Mouse (Mus musculus) small intestine, adult 2 months (tissue): Measurements from ENCODE around the gene Ankef1. TPM values are rescaled to one million over a fixed set of nuclear protein-coding genes. Genes with fewer than 3 reads are reported as not detected.

Experiments used
- H3K27ac ChIP-seq: fragments of 200-500 bp; 2 replicates; pipeline ENCODE4 v1.5.1; 2012; ENCODE audit warnings: low read depth, low read length, control low read depth, inconsistent platforms; ENCODE audit not compliant: insufficient read depth
- H3K27me3 ChIP-seq: fragments of 200-500 bp; 2 replicates; pipeline ENCODE4 v1.6.1; 2012; ENCODE audit warnings: mild to moderate bottlenecking, moderate library complexity, low read length, inconsistent platforms; ENCODE audit not compliant: control insufficient read depth, insufficient read depth
- H3K36me3 ChIP-seq: fragments of 200-500 bp; 2 replicates; pipeline ENCODE4 v1.6.1; 2012; ENCODE audit warnings: mild to moderate bottlenecking, low read length, control low read depth, inconsistent platforms; ENCODE audit not compliant: control insufficient read depth, insufficient read depth
- H3K4me1 ChIP-seq: fragments of 200-500 bp; 2 replicates; pipeline ENCODE4 v1.6.1; 2012; ENCODE audit warnings: low read length, inconsistent platforms, mixed read lengths; ENCODE audit not compliant: control insufficient read depth, insufficient read depth, insufficient read length
- H3K4me3 ChIP-seq: fragments of 200-500 bp; 2 replicates; pipeline ENCODE4 v1.5.1; 2012; ENCODE audit warnings: low read depth, mild to moderate bottlenecking, control low read depth, inconsistent platforms, low read length, moderate library complexity
- CTCF ChIP-seq: fragments of 200-500 bp; IDR thresholded peaks from 2 replicates; pipeline ENCODE4 v1.5.1; 2012; ENCODE audit warnings: low read depth, mild to moderate bottlenecking, control low read depth, inconsistent platforms, low read length, moderate library complexity, mixed read lengths; ENCODE audit not compliant: insufficient replicate concordance, insufficient read length; ENCODE audit errors: extremely low read depth
- POLR2A ChIP-seq: fragments of 200-500 bp; IDR thresholded peaks from 2 replicates; pipeline ENCODE4 v1.6.1; 2012; ENCODE audit warnings: low read depth, mild to moderate bottlenecking, control low read depth, inconsistent platforms, low read length, moderate library complexity
- WGBS: fragments of 180-500 bp; shearing (Covaris S2); methylation state at CpG from one replicate; pipeline ENCODE4 v1.1.7; 2018; 5-methylcytosine and 5-hydroxymethylcytosine counted together
- polyA plus RNA-seq: library from polyadenylated mRNA; depleted of rRNA; stranded (reverse); fragments of >200 nt; gene quantifications from 2 replicates; pipeline ENCODE4 v1.2.3, GENCODE M21; 2012

Ankef1 gene
- polyA plus RNA-seq, 1 experiment = not detected

- 82% methylated on average over 2 of the region's 2 CpGs for WGBS
- no peaks in the 10 kb centered on the region for H3K36me3 ChIP-seq
- no peaks in the 10 kb centered on the region for H3K27me3 ChIP-seq
- TF ChIP-seq POLR2A (no peak), CTCF (no peak)
- no peak overlapping the region for H3K27ac ChIP-seq
- H3K4me1 ChIP-seq = no peaks in the 10 kb centered on the region
- no peak overlapping the region for H3K4me3 ChIP-seq
These were observed 13.8 kb downstream of the Ankef1 start for GRCm38 (mm10) chr2:136515501-136515900.

DNA sequence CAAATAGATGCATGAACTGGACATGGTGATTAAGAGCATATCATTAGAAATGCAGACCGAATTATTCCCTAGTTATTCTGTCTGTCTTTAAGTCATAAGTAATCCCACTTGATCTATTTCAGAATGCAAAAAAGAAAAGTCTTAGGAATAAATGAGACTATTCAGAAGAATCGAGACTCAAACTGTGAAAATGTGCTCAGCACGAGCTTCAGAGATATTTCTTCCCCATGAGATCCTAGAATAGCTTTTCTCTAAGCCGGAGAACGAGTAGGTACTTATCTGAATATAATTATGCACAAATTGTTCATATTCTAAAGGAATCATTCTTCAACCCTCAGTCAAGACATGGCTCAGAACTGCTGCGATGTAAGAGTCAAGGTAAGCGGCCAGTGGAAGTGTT lies 27.2 kb downstream of the Ankef1 start:
- no peak overlapping the region for H3K27ac ChIP-seq
- TF ChIP-seq CTCF = no peak
- no peak for TF ChIP-seq POLR2A
- no peaks in the 10 kb centered on the region for H3K36me3 ChIP-seq
- no peaks in the 10 kb centered on the region for H3K27me3 ChIP-seq
- WGBS = 86% methylated on average over 7 of the region's 7 CpGs
- no peak overlapping the region for H3K4me3 ChIP-seq
- no peaks in the 10 kb centered on the region for H3K4me1 ChIP-seq

GRCm38 (mm10) chr2:136532033-136532432 lies 30.3 kb downstream of the Ankef1 start:
- Histone ChIP-seq H3K4me1 (no peaks in the 10 kb centered on the region), H3K36me3 (no peaks in the 10 kb centered on the region), H3K27me3 (no peaks in the 10 kb centered on the region), H3K27ac (no peak overlapping the region), H3K4me3 (peak overlapping the region; percentile 61)
- WGBS = 1% methylated on average over 23 of the region's 23 CpGs
- TF ChIP-seq POLR2A (no peak), CTCF (no peak)

DNA sequence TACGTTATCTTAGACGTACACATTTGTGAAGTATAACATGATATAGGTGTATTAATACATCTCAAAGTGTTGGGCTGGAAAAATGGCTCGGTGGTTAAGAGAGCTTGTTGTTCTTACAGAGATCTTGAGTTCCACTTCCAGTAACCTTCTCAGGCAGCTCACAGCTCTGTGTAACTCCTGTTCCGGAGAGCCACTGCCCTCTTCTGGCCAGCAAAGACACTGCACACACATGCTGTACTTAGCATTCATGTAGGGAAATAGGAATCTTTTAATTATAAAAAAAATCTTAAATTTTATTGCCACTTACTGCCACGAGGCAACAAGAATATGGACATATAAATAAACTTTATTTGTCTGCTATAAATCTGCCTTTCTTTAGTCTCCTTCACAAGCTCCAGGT lies 56.3 kb downstream of the Ankef1 start:
- no peaks in the 10 kb centered on the region for H3K36me3 ChIP-seq
- no peak overlapping the region for H3K4me3 ChIP-seq
- no peaks in the 10 kb centered on the region for H3K4me1 ChIP-seq
- TF ChIP-seq CTCF = peak; percentile 24; the same call in 1 of the 2 replicates
- TF ChIP-seq POLR2A = no peak
- no peaks in the 10 kb centered on the region; the same call in 1 of the 2 replicates for H3K27me3 ChIP-seq
- whole genome bisulfite sequencing = 71% methylated on average over 5 of the region's 5 CpGs
- H3K27ac ChIP-seq = no peak overlapping the region

DNA sequence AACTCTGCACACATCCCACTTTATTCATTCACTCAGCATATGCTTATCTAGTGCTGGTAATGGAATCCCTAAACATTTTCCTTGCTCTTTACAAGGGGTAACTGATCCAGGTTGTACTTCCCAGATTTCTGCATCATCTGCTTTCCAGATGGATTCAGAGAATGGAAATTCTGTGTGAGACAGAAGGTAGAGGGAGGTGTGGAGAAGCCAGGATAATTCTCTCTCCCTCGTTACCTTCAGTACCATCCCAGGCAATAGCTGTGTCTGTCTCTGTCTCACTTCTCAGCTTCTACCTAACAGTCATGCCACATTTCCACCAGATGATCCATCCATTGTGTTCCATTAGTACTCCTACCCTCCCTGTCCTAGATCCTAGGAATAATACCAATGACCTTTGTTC lies 60.6 kb downstream of the Ankef1 start:
- H3K36me3 ChIP-seq = no peaks in the 10 kb centered on the region
- no peaks in the 10 kb centered on the region for H3K4me1 ChIP-seq
- WGBS = 86% methylated on average over 1 of the region's 1 CpGs
- TF ChIP-seq POLR2A (no peak), CTCF (no peak)
- H3K27me3 ChIP-seq = no peaks in the 10 kb centered on the region
- no peak overlapping the region for H3K27ac ChIP-seq
- H3K4me3 ChIP-seq = no peak overlapping the region

GRCm38 (mm10) chr2:136570856-136571255 lies 69.1 kb downstream of the Ankef1 start:
- TF ChIP-seq CTCF = no peak
- no peak for TF ChIP-seq POLR2A
- no peaks in the 10 kb centered on the region for H3K4me1 ChIP-seq
- WGBS = 54% methylated on average over 2 of the region's 2 CpGs
- H3K27ac ChIP-seq = no peak overlapping the region
- H3K36me3 ChIP-seq = no peaks in the 10 kb centered on the region
- H3K4me3 ChIP-seq = no peak overlapping the region
- H3K27me3 ChIP-seq = no peaks in the 10 kb centered on the region

DNA sequence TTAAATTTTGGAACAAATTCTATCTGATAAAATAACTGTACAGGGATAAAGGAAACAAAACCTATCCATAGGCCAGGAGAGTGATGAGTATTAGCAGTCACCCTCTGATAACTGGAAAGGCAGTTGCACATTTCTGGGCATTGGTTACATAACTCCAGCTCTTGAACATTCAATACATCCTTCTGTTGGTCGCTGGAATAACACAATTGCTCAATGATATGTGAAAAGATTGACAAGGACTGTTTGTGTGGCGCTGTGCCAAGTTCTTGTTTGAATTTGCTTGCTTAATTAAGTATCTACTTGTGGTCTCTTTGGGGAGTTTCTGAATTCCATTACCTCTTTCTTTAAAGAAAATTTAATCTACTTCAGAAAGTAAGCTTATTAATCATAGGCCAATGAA lies 81.1 kb downstream of the Ankef1 start:
- H3K4me3 ChIP-seq = no peak overlapping the region
- H3K4me1 ChIP-seq = no peaks in the 10 kb centered on the region
- no peaks in the 10 kb centered on the region for H3K36me3 ChIP-seq
- WGBS = 49% methylated on average over 2 of the region's 2 CpGs
- H3K27ac ChIP-seq = no peak overlapping the region
- TF ChIP-seq CTCF (no peak), POLR2A (no peak)
- no peaks in the 10 kb centered on the region for H3K27me3 ChIP-seq

DNA sequence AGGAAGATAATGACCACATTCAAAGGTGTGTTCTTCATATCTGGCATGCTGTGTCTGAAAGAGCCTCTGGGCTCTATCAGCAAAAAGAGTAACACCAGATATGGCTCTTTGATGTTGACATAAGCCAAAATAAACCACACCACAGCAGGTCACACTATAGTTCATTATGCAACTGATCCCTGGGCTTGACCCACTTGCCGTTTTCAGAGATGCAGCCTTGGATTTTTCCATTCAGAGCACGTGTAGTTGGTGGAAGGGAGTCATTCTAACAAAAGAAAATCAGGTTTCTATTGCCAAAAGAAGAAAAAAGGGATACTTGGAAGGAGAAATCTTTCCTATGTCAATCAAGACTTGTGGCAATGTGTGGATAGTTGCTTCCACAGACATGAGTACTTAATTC lies 87.1 kb downstream of the Ankef1 start:
- TF ChIP-seq CTCF (no peak), POLR2A (no peak)
- WGBS = 28% methylated on average over 2 of the region's 2 CpGs
- no peak overlapping the region for H3K4me3 ChIP-seq
- no peaks in the 10 kb centered on the region for H3K4me1 ChIP-seq
- no peaks in the 10 kb centered on the region for H3K27me3 ChIP-seq
- H3K27ac ChIP-seq = no peak overlapping the region
- no peaks in the 10 kb centered on the region for H3K36me3 ChIP-seq
